13 mouse cellular contexts compared by ENCODE assay signal in the genomic region with DNA sequence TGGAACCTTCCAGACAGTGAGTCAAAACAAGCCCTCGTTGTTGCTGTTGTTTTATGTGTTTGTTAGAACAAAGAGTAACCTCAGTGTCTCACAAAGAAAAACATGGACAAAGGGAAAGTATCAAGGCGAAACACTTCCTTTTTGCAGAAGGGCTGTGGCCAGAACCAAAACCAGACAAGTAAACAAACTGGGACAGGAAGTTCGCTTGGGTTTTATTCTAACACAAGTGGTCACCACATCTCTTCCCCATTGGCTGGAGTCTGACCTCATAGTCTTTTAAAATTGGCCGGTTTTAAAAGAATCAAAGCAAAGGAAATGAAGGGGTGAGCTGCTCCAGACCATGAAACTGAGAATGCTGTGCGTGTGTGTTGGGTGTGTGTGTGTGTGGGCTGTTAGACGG.
DNase-seq lines count a peak whose midpoint lies in the region; ATAC-seq and TF ChIP-seq lines count a peak whose summit lies in the region.
"Had no signal": no experiment of that assay in that cellular context is flagged by ENCODE, and none has a peak within 500 bp of the region (broad histone marks: within the 10 kb centered on the region; RNA-seq: fewer than 3 reads in every experiment).

No protein-coding gene starts in this region.

- TF ChIP-seq POLR2A in thymus, adult 2 months (IDR thresholded peaks at IDR 0.05; ENCODE audit: control insufficient read depth, extremely low read depth, insufficient read depth, low read length, poor library complexity): no peak

- H3K36me3 ChIP-seq in thymus, adult 2 months (ENCODE audit: control insufficient read depth, insufficient read depth, low read length): no peaks in the 10 kb centered on the region

- no peak overlapping the region for H3K27ac ChIP-seq in thymus, adult 2 months (ENCODE audit: control insufficient read depth, insufficient read depth, low read length)

- peak; percentile 56 for ATAC-seq in megakaryocyte progenitor cell, adult 5-6 weeks (replicated peaks; ENCODE audit: poor library complexity)
- ATAC-seq: hindbrain, embryonic 16.5 days; midbrain, embryonic 16.5 days had no signal

- 19% methylated on average over 6 of the region's 6 CpGs for WGBS in thymus, adult 2 months

- TF ChIP-seq CTCF in thymus, adult 2 months (IDR thresholded peaks at IDR 0.05; ENCODE audit: borderline replicate concordance, control insufficient read depth, extremely low read depth, insufficient read depth, low read length, poor library complexity): no peak

- H3K4me3 ChIP-seq in thymus, adult 2 months (ENCODE audit: control insufficient read depth, insufficient read depth, low read length): no peak overlapping the region

- DNase-seq in layer of hippocampus, adult 9-11 months: peak; percentile 71
- DNase-seq in layer of hippocampus, postnatal 14 days (ENCODE audit: low spot score in 2 of 2): no peak
- peak; percentile 47 for DNase-seq in CD4-positive helper T cell, adult 2 months (ENCODE audit: low read depth, low spot score)
- DNase-seq in brain, adult 2 months (ENCODE audit: low read depth, low spot score): peak; percentile 27
- no peak for DNase-seq in left cerebral cortex, adult 18-20 months (ENCODE audit: low spot score in 2 of 2)
- DNase-seq in thymus, adult 2 months: no peak
- DNase-seq: cerebellum, adult 9-11 months; gastrocnemius, postnatal 25 days; kidney, adult 8-10 months; layer of hippocampus, postnatal 36 days had no signal

- H3K27me3 ChIP-seq in thymus, adult 2 months (ENCODE audit: control insufficient read depth, insufficient read depth, low read length): no peaks in the 10 kb centered on the region

- no peaks in the 10 kb centered on the region for H3K4me1 ChIP-seq in thymus, adult 2 months (replicated peaks; ENCODE audit: control insufficient read depth, insufficient read depth, low read length)

Comparison
In these comparisons a context has a peak if more than half of its experiments do, and no peak if none do; other contexts are left out.
1. DNase-seq: peak in layer of hippocampus, adult 9-11 months (single experiment), CD4-positive helper T cell, adult 2 months (single experiment) and brain, adult 2 months (single experiment); none in layer of hippocampus, postnatal 14 days (0 of 2), left cerebral cortex, adult 18-20 months (0 of 2) and thymus, adult 2 months (single experiment).